Mouse (Mus musculus) kidney, postnatal 4 days (tissue): ENCODE measurements at regions not wholly inside any gene's neighbourhood (a gene's known extent, or its start where the extent isn't known, plus 50 kb on each side); places are given as distances from the start of the nearest gene placed in this dataset.

ENCODE experiments used
- DNase-seq, 2 experiments: peaks; one replicate each; pipeline ENCODE4 v3.0.0; 2021; ENCODE audit warnings: mixed read lengths in 2 of 2

GRCm38 (mm10) chr4:54837326-54837725 is 107.5 kb upstream of the Zfp462 start:
- peak in 1 of 2 experiments; percentile 12 for DNase-seq

GRCm38 (mm10) chr4:54838111-54838510 is 106.7 kb upstream of the Zfp462 start:
- no peak for DNase-seq

- DNase-seq: peak; percentile 6 to 10
These were observed 106.1 kb upstream of the Zfp462 start for GRCm38 (mm10) chr4:54838794-54839193.

GRCm38 (mm10) chr4:54852991-54853925 is 91.6 kb upstream of the Zfp462 start:
- DNase-seq: no peak

GRCm38 (mm10) chr4:54858604-54859003 is 86.2 kb upstream of the Zfp462 start:
- DNase-seq: no peak

GRCm38 (mm10) chr4:54866062-54866461 is 78.8 kb upstream of the Zfp462 start:
- DNase-seq: no peak

- no peak for DNase-seq
These were observed 70.6 kb upstream of the Zfp462 start for GRCm38 (mm10) chr4:54874136-54874827.

GRCm38 (mm10) chr4:54875506-54875905 is 69.3 kb upstream of the Zfp462 start:
- DNase-seq: no peak

- DNase-seq: no peak
These were observed 67.5 kb upstream of the Zfp462 start for GRCm38 (mm10) chr4:54877361-54877760.

GRCm38 (mm10) chr4:54878531-54878930 is 66.3 kb upstream of the Zfp462 start:
- DNase-seq: no peak

GRCm38 (mm10) chr4:54893288-54893687 is 51.6 kb upstream of the Zfp462 start:
- no peak for DNase-seq
